Mouse (Mus musculus) monocyte, adult 2 months (primary cell): ENCODE data around the gene Terf2ip.

Source experiments
- DNase-seq, 2 experiments: peaks; one replicate each; pipeline ENCODE4 v3.0.0; 2022; ENCODE audit warnings: low spot score in 2 of 2, low read depth in 1 of 2

Gene Terf2ip

DNA sequence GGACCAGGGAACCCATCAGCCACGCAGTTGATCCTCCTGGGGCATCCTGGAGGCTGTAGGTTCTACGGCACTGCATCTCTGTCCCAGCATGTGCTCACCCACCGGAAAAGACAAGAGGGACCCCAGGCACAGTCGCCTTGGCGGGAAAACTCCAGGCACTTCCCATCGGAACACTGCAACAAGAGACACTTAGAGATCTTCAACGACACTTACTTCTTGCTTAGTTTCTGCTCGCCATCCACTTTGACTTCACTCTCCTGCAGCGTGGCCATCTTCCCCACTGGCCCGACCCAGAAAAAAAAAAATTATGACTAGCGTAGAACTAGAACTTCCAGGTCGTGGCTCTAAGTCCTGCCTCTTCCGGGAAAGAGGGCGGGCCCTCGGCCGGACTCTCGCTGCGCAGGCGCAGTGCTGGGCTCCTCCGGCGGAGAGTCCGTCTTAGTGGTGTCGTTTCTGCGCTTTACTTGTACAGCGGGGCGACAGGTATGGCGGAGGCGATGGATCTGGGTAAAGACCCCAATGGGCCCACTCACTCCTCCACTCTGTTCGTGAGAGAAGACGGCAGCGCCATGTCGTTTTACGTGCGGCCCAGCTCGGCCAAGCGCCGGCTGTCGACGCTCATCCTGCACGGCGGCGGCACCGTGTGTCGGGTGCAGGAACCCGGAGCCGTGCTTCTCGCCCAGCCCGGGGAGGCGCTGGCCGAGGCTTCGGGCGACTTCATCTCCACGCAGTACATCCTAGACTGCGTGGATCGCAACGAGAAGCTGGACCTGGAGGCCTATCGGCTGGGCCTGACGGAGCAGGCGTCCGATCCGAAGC, at the start of gene Terf2ip, which contains the start of gene Kars:
Gene Terf2ip, plus strand, starts transcription at position 402 of the 819 bp plus-strand sequence.
Gene Kars, minus strand, starts transcription at position 327 of the 819 bp plus-strand sequence.
- peak; percentile 70 to 88 for DNase-seq

DNA sequence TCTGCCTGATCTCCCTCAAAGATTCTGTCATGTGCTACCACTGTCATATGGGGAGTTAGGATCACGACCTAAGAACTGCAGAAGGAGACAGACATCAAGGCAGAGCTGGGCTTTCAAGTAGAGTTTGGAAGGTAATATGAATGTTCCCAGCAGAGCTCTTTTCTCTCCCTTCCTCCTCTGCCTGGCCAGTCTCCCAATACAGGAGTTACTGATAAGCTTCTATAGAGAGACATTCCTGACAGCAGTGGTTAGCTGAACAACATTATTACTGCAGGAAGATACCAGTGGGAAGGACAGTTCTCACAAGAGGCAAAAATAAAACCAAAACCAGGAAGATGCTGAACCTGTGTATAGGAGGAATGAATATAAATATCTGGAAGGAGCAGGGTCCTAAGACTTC, 48.6 kb upstream of the Terf2ip start:
- no peak for DNase-seq

DNA sequence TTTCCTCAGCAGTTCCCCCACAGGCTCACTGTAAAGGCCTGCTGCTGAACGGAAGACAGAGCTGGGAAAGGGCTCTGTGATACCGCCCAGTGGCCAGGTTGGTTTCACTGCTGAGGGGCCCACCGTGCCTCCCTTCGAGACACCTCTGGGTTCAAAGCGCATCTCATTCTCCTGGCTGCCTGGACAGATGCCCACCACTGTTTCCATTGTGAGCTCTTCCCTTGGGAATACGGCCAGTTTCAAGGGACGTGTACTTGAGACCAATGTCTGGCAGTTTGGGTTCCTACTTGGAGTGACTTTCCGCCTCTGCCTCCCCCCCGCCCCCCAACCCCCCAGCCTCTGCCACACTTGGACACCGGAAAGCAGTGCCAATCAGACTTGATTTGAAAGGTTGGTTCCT, 48.1 kb upstream of the Terf2ip start:
- DNase-seq, result no peak

DNA sequence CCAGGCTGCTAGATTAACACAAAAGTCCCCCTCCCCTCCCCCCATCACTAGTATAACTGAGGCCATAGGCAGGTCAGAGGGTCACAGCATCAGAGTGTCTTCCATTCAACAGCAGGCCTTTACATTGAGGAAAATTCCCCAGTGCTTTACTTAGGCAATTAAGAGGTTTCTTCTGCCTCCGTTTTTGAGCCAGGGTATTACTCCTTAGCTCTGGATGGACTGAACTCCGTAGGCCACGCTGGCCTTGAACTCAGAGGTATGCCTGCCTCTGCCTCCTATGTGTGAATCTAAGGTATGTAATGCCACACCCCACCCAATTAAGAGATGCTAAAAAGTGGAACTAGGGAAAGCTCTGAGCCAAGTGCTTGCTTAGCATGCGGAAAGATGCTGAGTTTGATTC, 47.7 kb upstream of the Terf2ip start:
- no peak for DNase-seq

DNA sequence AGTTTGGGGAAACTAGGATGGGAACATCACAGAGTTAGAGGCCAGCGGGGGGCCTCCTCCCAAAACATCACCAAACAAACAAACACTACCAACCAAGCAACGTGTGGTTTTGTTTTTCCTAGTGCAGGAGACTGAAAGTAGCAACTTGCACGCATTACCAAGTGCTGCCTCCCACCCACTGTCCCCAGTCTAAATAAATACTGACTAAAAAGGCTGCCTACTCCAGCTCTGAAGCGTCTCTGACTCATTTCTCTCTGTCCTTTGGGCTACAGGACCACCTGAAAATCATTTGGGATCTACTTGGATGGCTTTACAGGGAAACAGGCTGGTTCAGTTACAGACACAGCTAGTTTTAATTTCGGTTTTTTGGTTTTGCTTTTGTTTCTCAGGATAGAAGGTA, 46.8 kb upstream of the Terf2ip start:
- DNase-seq, result no peak

DNA sequence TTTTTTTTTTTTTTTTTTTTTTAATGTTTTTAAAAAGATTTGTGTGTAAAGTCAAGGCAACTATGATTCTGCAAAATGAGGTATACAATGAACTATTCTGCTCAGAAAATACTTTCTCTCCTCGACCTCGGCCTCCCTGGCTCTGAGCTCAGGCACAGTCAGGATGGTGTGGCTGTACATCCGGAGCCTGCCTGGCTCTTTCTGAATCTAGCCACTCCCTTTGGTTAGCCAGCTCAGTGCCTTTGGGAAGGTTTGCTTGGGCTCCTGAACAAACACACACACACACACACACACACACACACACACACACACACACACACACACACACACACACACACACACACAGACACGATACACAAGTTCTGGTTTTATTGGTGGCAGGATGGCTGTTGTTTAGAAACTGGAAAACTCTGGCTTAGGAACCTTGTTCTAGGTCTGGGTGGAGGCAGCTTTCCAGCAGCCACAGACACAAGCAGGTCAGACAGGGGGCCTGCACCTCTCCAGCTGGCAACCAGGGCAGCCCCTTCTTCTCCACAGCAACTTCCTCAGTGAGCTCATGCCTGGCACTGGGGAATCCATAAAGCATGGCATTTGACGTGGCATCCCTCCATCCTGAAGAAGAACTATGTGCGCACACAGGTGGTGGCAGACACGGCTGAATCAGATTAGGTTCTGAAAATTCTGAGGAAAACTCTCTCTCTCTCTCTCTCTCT, 46.2 kb upstream of the Terf2ip start:
- no peak for DNase-seq

DNA sequence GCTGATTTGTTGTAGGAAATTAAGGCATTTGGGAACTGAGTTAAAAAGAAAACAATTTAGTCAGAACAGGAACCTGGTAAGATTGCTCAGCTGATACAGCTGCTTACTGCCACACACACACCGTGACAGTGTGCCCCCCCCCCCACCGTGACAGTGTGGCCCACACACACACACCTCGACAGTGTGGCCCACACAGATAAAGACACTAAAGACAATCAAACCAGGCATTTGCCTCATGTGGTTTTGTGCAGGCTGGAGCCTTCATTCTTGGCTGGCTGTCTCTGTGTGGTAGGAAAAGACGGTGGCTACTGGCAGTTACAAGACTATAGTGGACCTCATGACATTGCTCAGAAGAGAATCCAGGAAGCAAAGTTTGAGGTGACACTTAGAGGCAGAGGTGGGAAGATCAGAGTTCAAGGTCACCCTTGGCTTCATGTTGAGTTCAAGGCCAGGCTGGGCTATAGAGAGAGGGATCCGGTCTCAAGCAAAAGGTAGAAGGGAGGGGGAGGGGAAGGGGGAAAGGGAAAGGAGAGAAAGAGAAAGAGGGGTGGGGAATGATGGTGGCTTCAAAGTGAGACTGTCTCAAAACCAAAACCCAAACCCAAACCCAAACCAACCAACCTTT, 43.8 kb upstream of the Terf2ip start:
- DNase-seq, result no peak

DNA sequence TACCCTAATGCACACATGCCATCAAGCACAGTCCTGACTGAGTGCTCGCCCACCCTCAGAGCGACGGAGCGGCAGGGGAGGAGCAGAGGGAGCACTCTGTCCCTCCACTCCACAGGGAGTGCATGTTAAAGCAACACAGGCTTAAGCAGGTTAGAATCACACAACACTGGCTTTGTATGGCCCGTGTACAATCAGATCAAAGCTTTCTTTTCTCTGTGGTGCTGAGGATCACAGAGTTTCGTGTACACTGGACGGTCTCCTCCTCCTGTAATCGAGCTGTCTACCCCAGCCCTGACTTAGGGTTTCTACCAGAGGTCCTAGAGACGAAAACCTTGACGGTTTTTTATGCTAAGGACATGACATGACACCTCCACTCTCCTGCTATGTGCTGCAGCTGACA, 42.7 kb upstream of the Terf2ip start:
- DNase-seq, result no peak

DNA sequence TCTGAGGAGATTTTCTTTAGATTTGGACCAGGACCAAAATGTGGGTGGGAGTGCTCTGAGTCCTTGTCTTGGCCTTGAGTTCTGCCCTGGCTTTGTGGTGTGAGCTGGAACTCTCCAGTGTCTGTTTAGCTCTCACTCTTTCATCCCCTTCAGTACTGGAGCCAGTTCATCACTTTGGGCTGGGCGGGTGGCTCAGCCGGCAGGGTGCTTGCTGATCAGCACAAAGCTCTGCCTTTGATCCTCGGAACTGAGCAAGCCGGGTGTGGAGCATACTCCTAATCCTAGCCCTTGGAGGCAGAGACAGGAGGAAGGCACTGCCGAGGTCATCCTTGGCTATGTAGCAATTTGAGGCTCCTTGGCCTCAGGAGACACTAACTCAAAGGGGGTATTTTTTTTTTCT, 42.2 kb upstream of the Terf2ip start:
- DNase-seq, result no peak

DNA sequence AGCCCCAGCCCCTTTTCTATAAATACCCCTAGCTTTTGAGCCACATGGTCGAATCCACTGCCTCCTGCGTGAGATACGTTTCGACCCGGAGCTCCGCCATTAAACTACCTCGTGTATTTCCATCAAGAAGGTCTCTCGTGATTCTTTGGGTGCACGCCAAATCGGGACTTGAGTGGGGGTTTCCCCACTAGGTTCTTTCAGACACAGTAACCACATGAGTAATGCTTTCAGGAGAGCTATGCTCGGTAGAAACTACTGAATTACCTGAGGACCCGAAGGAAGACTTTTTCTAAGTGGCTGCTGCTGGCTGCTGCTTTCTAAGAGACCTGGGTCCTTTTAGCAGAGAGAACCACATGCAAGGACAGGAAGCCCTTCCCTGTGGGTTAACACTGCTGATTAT, 37.1 kb upstream of the Terf2ip start:
- no peak for DNase-seq

DNA sequence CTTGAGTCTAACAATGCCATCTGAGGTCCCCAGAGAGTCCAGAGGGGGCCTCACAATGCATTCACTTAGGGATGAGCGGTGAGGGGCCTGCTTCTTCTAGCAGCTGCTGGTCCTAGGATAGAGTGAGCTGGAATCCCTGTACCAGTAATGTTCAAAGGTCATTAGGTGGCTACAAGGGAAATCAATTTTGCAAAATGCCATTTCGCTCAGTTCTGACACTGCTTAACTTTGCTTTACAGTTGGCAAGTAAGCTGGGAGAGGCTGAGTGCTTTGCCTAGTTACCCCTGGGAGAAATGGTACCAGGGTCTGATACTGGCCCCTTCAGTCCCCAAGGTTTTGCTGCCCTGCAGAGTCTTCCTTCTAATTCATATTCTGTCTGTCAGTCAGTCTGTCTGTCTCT, 35.5 kb upstream of the Terf2ip start:
- no peak for DNase-seq

DNA sequence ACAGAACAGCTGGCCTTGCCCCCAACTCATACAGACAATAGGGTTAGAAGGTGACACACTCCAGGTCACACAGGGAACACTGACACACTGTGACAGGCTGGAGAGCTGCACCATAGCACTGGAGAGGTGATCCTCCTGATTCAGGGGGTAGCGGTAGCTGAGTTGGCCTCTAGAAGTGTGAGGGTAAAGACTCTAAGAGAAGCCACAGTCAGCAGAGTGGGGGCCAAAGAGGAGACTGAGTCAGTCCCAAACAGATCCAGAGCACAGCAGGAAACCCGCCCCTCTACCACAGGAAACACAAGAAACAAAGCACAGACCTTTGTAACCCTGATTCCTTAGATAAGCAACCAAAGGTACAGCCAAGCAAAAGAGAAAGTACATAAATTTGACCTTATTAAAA, 34.9 kb upstream of the Terf2ip start:
- DNase-seq, result no peak

DNA sequence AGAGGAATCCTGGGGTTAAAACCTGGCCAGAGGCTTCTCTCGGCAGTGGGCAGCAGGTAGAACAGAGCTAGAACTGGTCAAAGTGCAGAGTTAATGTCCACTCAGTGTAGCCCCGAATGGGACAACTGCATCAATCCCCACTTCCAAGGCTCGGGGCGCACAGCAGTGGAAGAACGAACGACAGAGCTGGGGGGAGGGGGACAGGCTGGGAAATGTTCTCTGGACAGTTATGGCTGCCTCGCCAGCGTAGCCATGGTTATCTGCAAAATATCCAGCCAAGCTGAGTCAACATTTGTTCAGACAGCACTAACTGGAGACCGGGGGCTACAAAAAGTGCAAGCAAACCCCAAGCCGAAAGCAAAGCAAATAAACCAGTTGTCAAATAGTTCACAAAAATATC, 33.1 kb upstream of the Terf2ip start:
- DNase-seq, result no peak

DNA sequence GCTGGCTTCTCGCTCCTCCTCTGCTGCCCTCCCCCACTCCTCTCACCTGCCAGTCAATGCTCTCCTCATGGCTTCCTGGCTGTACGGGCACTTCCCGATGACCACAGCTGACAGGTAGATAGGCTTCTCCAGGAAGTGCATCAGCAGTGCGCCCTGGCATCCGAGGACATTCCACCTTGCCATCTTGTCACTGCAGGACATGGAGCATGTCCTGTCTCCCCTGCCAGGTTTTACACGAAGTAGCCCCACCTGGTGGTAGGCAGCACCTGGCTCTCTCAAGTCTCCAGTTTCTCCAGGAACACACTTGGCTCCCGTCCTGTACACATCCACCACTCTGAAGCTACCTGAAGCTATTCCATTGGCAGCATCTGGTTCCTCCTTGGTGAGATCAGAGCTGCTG, 29.1 kb upstream of the Terf2ip start:
- DNase-seq, result no peak

DNA sequence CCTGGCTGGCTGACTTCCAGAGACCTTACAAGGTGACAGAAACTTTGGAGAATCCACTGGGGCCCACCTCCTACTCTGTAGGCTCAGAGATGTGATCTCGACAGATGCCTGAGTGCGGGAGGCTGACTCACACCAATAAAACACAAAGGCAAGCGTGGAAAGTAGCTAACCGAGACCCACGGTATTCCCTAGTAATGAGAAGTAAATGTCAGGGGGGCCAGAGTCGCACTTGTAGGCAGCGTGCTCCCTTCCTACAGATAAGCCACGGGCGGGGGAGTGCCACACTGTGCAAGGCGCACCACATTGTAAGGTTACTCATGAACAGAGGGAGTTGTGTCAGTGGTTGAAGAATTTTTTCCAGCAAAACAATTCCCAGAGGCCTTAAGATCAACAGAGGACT, 26.7 kb upstream of the Terf2ip start:
- DNase-seq, result no peak

DNA sequence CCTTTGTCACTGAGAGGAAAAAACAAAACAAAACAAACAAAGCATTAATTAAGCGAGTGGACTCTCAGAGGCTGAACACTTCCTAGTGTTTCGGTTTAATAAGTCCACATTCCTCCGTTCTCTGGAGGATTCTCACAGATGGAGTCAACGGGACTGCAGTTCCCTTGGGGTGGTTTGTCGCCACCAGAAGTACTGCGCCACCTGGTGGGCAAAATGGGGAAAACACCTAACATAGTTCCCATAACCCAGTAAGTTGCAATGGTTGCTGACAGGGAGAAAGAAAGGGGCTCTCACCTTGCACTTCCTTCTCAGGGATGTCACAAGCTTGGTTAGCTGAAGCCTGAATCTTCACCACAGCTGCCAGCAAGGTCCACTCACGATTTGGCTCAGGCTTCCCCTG, 21.3 kb upstream of the Terf2ip start:
- peak; percentile 9 to 56 for DNase-seq

DNA sequence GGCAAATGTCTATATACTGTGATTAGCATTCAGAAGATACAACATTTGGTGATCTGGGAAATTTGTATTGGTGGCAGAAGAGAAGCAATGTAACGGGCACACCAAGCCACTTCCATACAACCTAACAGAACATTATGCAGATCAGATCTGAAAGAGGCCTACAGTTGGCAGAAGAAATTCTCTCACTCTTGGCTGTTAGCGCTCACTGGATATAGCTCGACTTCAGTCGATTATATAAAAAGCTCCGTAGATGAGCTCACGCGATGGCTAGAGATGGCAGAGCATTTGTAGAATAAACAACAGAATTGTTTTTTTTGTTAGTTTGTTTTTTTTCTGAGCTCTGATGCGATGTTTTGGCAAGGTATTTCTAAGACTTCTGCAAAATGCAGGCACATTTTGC, 19.9 kb upstream of the Terf2ip start:
- no peak for DNase-seq

DNA sequence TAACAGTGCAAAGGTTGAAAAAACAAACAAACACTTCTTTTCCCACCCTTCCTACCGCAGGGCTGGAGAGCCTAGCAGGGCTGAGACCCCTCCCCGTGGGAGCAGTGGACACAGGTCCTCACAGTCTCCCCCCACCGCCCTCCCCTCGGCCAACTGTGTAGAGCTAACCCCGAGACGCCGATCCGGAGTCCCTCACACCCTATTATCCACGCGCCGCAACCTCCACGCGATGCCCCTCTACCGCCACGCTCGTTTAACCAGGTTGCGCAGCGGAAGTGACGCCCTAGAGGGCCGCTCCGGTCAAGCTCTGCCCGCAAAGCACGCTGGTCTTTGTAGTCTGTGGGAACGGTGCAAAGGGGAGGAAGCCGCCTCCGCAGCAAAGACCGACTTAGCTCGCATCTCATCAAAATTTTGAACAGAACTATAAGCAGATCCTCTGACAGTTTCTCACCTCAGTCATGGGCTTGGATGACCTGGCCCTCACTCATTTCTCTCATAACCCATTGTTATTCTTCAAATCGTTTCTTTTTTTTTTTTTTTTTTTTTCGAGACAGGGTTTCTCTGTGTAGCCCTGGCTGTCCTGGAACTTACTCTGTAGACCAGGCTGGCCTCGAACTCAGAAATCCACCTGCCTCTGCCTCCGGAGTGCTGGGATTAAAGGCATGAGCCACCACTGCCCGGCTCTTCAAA, 19.0 kb upstream of the Terf2ip start, which contains the start of gene Adat1:
Gene Adat1, minus strand, starts transcription at position 290 of the 690 bp plus-strand sequence.
- DNase-seq, result peak; percentile 41 to 64

DNA sequence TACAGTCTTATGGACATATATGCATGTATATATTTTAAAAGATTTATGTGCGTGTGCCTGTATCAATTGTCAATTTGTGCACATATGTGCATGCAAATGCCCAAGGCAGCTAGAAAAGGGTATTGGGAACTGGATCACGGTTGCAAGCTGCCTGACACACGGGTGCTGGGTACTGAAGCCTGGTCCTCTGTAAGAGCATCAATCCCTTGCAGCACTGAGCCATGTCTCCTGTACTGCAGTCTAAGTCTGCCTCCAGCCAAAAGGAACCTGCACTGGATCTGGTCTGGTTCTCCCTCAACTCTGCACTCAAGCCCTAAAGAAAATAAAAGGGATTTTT, 18.5 kb upstream of the Terf2ip start:
- no peak for DNase-seq

DNA sequence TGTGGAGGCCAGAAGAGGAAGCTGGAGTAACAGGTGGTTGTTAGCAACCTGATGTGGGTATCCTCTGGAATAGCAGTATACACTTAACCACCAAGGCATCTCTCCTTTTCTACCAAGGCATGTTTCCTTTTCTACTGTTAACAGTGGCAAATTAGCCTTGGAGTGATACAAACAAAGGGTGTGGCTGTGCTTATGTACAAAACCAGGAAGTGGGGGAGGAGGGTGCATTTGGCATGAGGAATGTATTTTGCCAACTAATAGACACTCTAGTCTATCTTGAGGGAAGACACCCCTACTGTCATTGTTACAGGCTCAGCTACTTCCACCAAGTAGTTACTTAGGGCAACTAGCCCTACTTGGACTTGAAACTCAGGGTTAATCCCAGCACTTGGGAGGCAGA, 6.4 kb upstream of the Terf2ip start:
- DNase-seq, result no peak

DNA sequence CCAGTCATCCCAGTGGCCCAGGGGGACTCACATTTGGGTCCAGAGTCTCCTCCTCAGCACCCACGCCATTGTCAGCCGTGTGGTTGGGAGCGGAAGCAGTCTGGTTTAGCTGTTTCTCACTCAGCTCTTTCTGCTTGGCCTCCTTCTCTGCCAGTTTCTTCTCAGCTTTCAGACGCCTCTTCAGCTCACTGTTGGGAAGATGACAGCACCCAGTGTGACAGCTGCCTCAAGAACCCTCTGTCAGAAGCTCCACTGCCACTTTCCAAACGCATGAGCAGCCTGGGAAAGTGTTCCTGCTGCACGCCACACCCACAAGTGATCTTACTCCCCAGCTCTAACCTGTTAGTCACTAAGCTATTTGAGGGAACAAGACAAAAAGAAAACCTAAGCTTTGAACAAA, 5.6 kb upstream of the Terf2ip start:
- DNase-seq, result no peak

DNA sequence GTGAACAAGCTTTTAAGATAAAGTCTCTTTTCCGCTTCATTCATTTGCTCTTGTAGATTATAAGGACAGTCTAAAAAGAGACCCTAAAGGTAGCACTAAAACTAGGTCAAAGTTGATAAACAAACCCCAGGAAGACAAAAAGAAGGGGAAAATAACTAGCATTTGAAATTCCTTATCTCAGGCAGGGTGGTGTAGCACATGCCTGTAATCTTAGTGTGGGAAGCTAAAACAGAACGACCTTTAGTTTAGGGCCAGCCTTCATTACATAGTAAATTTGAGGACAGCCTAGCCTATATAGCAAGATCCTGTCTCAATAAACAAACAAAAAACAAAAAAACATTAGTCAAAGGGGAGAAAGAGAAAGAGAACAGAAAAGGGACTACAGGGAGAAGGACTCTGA, 3.5 kb upstream of the Terf2ip start:
- no peak for DNase-seq
